Mouse (Mus musculus): ENCODE measurements around the gene Otud4. TPM values are rescaled to one million over a fixed set of nuclear protein-coding genes. Genes with fewer than 3 reads are reported as not detected.
A peak's percentile ranks its signal among the peaks of the same experiment; 100 is the strongest.
"Not testable (repeated sequence)": the region's sequence is repeated elsewhere in the genome, so short reads cannot be mapped to it uniquely, and the experiment has no call there.

Gene Otud4
- 26.8 and 27.1 TPM in 2 replicates for polyA plus RNA-seq (2014; fragmentation: Nextera tagmentation; extraction: Ambion mirVana)

- ATAC-seq (ENCODE audit: insufficient read depth) (peak; percentile 74), DNase-seq (peak; percentile 67)
- H3K4me2 ChIP-seq, result peak within 1 kb of the TSS; percentile 79
- H3K4me3 ChIP-seq (ENCODE audit: low read depth, low read length), result peak within 1 kb of the TSS; percentile 93
- H3K9ac ChIP-seq, result peak within 1 kb of the TSS; percentile 90
- no peaks in the 10 kb centered on the region for H3K9me3 ChIP-seq (ENCODE audit: low read depth, low read length)
- TF ChIP-seq CTCF (IDR thresholded peaks at IDR 0.05; ENCODE audit: low read depth), result no peak
- H3K27ac ChIP-seq (ENCODE audit: low read depth), result peak within 1 kb of the TSS; percentile 96
- no peaks in the 10 kb centered on the region for H3K27me3 ChIP-seq (ENCODE audit: insufficient read depth, low read length)
- WGBS, result under 1% methylated on average over 90 of the region's 103 CpGs
- peaks cover 16% of the 10 kb centered on the region for H3K4me1 ChIP-seq (ENCODE audit: insufficient read depth)
- H3K36me3 ChIP-seq (ENCODE audit: insufficient read depth), result peaks cover 8% of the 10 kb centered on the region
Observed at GRCm38 (mm10) chr8:79639586-79640451, at the start of gene Otud4. TSS of gene Otud4 (plus strand) at chr8:79639618.

DNA sequence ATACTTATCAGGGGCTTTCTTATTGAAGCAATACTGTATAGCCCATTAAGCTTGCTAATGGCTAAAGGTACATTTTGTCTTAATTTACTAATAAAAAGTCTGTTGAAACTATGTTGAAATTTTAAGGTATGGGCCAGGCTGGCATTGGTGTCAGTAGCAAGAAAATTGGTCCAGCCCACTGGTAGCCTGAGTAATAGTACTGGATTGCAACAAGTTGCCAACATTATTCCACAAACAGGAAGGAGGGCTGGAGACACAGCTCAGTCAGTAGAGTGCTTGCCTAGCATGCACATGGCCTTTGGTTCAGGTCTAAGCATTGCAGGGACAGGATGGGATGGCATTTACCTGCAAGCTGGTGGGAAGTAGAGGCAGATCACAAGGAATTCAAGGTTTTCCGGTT, 38.5 kb upstream of the Otud4 start:
- DNase-seq, result no peak

DNA sequence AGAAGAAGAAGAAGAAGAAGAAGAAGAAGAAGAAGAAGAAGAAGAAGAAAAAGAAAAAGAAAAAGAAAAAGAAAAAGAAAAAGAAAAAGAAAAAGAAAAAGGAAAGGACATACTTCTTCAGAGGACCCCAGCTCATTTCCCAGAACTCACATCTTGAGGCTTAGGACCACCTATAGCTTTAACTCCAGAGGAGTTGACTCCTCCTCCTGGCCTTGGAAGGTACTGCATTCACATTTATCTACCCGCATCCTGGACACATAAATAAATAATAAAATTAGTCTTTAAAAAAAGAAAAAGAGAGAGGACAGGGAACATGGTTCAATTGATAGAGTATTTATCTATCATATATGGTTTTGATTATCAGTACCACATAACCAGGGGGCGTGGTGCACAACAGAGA, 36.2 kb upstream of the Otud4 start:
- ATAC-seq (ENCODE audit: insufficient read depth); H3K9ac ChIP-seq; H3K4me1 ChIP-seq (ENCODE audit: insufficient read depth); H3K27me3 ChIP-seq (ENCODE audit: insufficient read depth, low read length); H3K36me3 ChIP-seq (ENCODE audit: insufficient read depth); H3K9me3 ChIP-seq (ENCODE audit: low read depth, low read length); H3K27ac ChIP-seq (ENCODE audit: low read depth); H3K4me2 ChIP-seq; H3K4me3 ChIP-seq (ENCODE audit: low read depth, low read length): not testable (repeated sequence)
- WGBS, result 40% methylated on average over 2 of the region's 2 CpGs
- TF ChIP-seq CTCF (IDR thresholded peaks at IDR 0.05; ENCODE audit: low read depth), result peak; percentile 68
- DNase-seq, result peak; percentile 82

More for the DNA sequence above, 38.5 kb upstream of the Otud4 start:
- H3K27ac ChIP-seq (ENCODE audit: low read depth), result no peak overlapping the region
- H3K27me3 ChIP-seq (ENCODE audit: insufficient read depth, low read length), result no peaks in the 10 kb centered on the region
- WGBS, result 83% methylated on average over 1 of the region's 1 CpGs
- H3K4me3 ChIP-seq (ENCODE audit: low read depth, low read length), result no peak overlapping the region
- no peak overlapping the region for H3K9ac ChIP-seq
- H3K9me3 ChIP-seq (ENCODE audit: low read depth, low read length), result no peaks in the 10 kb centered on the region
- H3K36me3 ChIP-seq (ENCODE audit: insufficient read depth), result no peaks in the 10 kb centered on the region
- ATAC-seq (ENCODE audit: insufficient read depth), result no peak
- H3K4me1 ChIP-seq (ENCODE audit: insufficient read depth), result no peaks in the 10 kb centered on the region
- H3K4me2 ChIP-seq, result no peak overlapping the region
- TF ChIP-seq CTCF (IDR thresholded peaks at IDR 0.05; ENCODE audit: low read depth), result no peak

GRCm38 (mm10) chr8:79606225-79606624, 33.2 kb upstream of the Otud4 start:
- Histone ChIP-seq H3K27ac (ENCODE audit: low read depth) (no peak overlapping the region), H3K36me3 (ENCODE audit: insufficient read depth) (no peaks in the 10 kb centered on the region), H3K9ac (no peak overlapping the region), H3K4me3 (ENCODE audit: low read depth, low read length) (no peak overlapping the region), H3K4me2 (no peak overlapping the region), H3K9me3 (ENCODE audit: low read depth, low read length) (no peaks in the 10 kb centered on the region), H3K27me3 (ENCODE audit: insufficient read depth, low read length) (no peaks in the 10 kb centered on the region), H3K4me1 (ENCODE audit: insufficient read depth) (no peaks in the 10 kb centered on the region)
- peak; percentile 45 for TF ChIP-seq CTCF (IDR thresholded peaks at IDR 0.05; ENCODE audit: low read depth)
- no peak for ATAC-seq (ENCODE audit: insufficient read depth)
- peak; percentile 34 for DNase-seq

GRCm38 (mm10) chr8:79606751-79607300, 32.6 kb upstream of the Otud4 start:
- no peaks in the 10 kb centered on the region for H3K36me3 ChIP-seq (ENCODE audit: insufficient read depth)
- no peak for TF ChIP-seq CTCF (IDR thresholded peaks at IDR 0.05; ENCODE audit: low read depth)
- H3K9me3 ChIP-seq (ENCODE audit: low read depth, low read length), result no peaks in the 10 kb centered on the region
- H3K4me2 ChIP-seq, result no peak overlapping the region
- H3K27ac ChIP-seq (ENCODE audit: low read depth), result no peak overlapping the region
- DNase-seq, result peak; percentile 31
- 51% methylated on average over 5 of the region's 5 CpGs for WGBS
- no peak overlapping the region for H3K9ac ChIP-seq
- H3K27me3 ChIP-seq (ENCODE audit: insufficient read depth, low read length), result no peaks in the 10 kb centered on the region
- no peaks in the 10 kb centered on the region for H3K4me1 ChIP-seq (ENCODE audit: insufficient read depth)
- no peak for ATAC-seq (ENCODE audit: insufficient read depth)
- no peak overlapping the region for H3K4me3 ChIP-seq (ENCODE audit: low read depth, low read length)

GRCm38 (mm10) chr8:79608701-79609100, 30.7 kb upstream of the Otud4 start:
- Histone ChIP-seq H3K27ac (ENCODE audit: low read depth) (no peak overlapping the region), H3K9ac (no peak overlapping the region), H3K4me3 (ENCODE audit: low read depth, low read length) (no peak overlapping the region), H3K4me2 (no peak overlapping the region), H3K36me3 (ENCODE audit: insufficient read depth) (no peaks in the 10 kb centered on the region), H3K27me3 (ENCODE audit: insufficient read depth, low read length) (no peaks in the 10 kb centered on the region), H3K9me3 (ENCODE audit: low read depth, low read length) (no peaks in the 10 kb centered on the region), H3K4me1 (ENCODE audit: insufficient read depth) (0 out of 2 replicates have a peak, but pooled peaks cover 3% of the 10 kb centered on the region)
- WGBS, result 76% methylated on average over 3 of the region's 3 CpGs
- TF ChIP-seq CTCF (IDR thresholded peaks at IDR 0.05; ENCODE audit: low read depth), result no peak
- no peak for ATAC-seq (ENCODE audit: insufficient read depth)
- DNase-seq, result no peak

DNA sequence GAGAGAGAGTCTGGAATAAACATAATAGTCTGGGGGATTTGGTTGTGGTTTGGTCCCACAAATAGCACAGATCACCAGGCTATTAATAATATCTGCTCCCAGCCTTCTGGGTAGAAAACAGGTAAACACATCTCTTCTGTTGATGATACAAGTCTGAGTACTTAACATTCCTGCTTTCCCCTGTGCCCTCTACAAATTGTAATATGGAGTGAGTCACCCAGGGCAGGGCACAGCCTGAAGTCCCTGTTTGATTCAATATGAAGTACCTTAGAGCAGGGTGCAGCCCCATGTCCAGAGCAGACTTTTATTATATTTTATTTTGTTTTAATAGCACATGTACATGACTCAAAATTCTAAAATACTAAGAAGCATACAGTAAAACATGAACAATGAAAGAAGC, 29.1 kb upstream of the Otud4 start:
- H3K4me3 ChIP-seq (ENCODE audit: low read depth, low read length), result no peak overlapping the region
- ATAC-seq (ENCODE audit: insufficient read depth), result no peak
- no peaks in the 10 kb centered on the region for H3K27me3 ChIP-seq (ENCODE audit: insufficient read depth, low read length)
- H3K27ac ChIP-seq (ENCODE audit: low read depth), result no peak overlapping the region
- H3K4me1 ChIP-seq (ENCODE audit: insufficient read depth), result 0 out of 2 replicates have a peak, but pooled peaks cover 3% of the 10 kb centered on the region
- DNase-seq, result no peak
- no peak overlapping the region for H3K9ac ChIP-seq
- no peak for TF ChIP-seq CTCF (IDR thresholded peaks at IDR 0.05; ENCODE audit: low read depth)
- H3K9me3 ChIP-seq (ENCODE audit: low read depth, low read length), result no peaks in the 10 kb centered on the region
- no peaks in the 10 kb centered on the region for H3K36me3 ChIP-seq (ENCODE audit: insufficient read depth)
- H3K4me2 ChIP-seq, result no peak overlapping the region

All from lung, embryonic 14.5 days (tissue).